Mouse (Mus musculus): ENCODE results near the gene Nfia.

Nfia gene

DNA sequence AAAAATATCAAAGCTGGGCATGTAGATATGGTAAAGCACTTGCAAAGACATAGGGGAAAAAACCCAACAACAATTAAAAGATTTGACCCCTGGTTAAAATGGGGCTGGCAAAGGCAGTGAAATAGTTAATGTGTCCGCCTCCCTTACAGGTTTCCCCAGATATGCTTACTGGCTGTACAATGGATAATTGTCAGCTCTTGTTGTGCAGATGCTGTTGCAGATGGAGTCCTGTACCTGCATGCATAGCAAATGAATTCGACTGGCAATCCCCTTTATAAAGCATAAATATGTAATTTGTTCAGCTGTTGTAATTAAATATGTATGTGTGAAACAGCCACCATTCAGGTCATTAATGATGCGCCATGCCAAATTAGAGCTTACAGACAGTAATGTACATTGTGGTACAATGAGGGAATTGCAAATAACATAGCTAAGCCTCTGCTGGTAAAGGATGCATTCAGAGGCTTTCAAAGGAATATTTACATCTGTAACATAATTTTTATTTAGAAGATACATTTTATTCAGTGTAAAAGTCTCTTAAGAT, 92.9 kb downstream of the Nfia start:
- no peak for DNase-seq (ENCODE audit: extremely low read depth, low read depth)

DNA sequence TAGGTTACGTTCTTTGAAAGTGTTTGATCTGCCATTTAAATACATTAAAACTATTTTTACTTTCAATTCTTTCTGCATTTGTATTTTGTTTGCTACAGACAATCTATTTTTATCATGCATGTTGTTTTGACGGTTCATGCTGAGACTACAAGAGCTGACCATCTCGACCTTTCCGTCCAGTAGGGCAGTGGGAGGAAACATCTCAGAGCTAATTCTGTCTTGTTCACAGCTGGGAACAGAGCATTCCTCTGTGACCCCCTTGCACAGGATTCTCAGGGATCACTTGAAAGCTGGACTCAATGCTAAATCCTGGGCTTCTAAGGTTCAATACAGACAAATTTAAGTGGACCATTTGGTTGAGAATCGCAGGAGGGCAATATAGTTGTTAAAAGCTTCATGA, 93.9 kb downstream of the Nfia start:
- no peak for DNase-seq (ENCODE audit: extremely low read depth, low read depth)

DNA sequence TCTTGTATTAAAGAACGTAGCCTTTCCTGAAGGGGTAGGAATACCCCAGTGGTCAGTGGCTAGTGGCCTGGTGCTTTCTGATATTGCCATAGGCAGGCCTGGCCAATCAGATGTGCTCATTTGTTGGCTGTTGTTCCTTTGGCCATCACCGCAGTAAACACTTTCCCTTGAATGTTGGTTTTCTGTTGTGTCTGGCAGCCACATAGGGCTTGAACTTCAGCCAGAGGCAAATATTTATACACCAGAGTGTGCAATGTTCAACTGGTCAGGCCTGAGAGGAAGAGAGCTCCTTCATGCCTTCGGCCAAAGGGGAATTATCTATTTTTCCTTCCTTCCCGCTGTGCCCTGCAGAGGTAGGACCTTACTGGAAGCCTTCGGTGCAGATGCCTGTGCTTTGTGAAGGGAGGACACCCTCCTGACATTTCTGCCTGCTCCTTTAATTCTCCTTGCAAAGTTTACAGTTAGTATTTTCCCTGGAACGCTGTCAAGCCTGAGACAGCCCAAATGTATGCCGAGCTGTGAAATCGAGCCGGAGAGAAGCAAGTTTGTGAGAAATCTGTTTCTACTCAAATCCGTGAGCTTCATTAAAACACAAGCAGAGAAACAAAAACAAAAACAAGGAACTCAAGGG, 95.9 kb downstream of the Nfia start:
- DNase-seq (ENCODE audit: extremely low read depth, low read depth): no peak

GRCm38 (mm10) chr4:97868938-97869440, 96.5 kb downstream of the Nfia start:
- DNase-seq (ENCODE audit: extremely low read depth, low read depth): no peak

DNA sequence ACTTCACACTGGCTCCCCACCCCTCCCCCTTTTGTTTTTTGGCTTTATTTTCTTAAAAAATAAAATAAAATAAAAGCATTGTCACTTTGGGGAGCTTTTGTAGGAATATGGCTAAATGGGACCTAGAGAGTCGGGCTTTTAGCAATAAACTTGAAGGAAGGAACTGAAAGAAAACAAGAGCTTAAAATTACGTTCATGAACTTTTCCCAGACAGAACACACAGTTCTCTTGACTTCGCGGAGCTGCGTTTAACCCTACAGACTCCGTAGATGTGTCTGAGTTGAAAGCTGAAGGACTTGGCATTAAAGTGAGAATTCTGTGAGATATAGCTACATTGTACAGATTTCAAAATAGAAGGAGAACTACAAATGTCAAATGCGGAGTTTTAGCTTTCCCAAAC, 96.9 kb downstream of the Nfia start:
- no peak for DNase-seq (ENCODE audit: extremely low read depth, low read depth)

GRCm38 (mm10) chr4:97871770-97872439, 99.4 kb downstream of the Nfia start:
- DNase-seq (ENCODE audit: extremely low read depth, low read depth): no peak

DNA sequence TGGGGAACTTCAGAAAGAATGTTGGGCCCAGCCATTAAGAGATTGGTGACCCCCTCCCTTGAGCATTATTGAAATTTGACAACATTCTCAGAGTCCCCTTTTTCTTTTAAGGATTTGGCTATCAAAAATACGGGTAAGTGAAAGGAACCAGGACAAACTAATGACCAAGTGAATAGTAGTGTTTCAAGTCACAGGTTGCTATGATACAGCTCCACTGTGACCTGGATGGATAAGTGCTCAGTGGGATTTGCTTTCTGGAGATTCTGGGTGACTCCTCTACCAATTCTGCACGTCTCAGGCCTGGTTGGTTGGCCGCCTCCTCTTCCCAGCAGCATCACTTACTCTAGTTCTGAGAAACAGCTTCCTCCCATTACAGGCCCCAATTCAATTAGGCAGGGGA, 102.4 kb downstream of the Nfia start:
- DNase-seq (ENCODE audit: extremely low read depth, low read depth): no peak

GRCm38 (mm10) chr4:97875901-97876300, 103.4 kb downstream of the Nfia start:
- DNase-seq (ENCODE audit: extremely low read depth, low read depth): no peak

DNA sequence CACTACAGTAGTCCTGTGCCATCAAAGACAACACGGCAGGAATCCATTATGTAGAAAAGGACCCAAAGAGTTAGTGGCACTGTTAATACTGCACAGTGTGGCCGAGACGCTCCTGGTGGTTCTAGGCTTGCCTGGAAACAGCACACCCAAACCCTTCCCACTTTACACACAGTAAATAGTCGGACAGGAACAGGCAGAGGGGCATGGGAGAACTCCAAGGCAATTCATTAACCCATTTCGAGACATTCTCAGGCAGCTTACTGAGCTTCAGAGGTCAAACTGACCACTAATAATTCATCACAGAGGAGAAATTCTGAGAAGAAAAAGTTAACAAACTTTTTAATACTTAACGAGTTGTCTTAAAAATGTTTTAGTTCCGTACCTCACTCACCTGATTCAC, 107.2 kb downstream of the Nfia start:
- no peak for DNase-seq (ENCODE audit: extremely low read depth, low read depth)

DNA sequence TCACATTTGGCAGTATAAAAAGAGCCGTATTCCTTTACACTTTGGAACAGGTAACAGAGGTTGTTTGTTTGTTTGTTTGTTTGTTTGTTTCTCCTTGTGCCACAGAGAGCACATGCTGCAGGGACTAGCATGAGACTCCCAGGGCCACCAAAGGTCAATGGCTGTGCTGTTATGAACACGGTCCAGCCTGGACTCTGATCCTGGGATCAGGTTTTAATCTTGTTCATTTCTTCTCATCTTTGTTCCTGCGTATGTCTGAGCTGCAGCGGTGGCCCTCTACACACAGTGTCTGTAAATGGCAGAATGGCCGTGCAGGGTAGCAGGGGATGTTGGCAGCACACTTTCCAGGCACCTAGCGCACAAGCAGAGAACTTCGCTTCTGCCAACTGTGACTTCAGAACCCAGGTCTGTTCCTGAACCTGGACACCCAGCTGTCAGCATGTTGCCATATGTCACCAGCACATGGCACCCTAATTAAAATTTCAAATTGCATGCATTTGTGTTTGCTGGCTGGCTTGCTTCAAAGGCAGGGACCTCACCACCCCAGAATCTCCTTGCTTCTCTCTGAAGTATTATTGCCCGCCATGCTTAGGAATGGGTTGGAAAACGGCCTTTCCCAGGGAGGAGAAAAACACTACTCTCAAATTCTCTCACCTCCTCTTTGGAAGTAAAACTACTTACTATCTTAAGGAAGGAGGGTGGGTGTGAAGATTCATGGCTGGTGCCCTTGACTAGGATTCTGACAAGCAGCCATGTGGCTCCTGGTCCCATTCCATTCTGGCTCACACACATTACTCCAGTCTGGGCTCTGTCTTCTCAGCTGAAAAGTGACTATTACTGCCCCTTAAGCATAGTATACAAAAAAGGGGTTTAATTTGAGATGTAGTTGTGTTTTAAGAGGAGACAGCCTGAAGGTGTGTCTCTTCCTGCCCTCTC, 107.9 kb downstream of the Nfia start:
- no peak for DNase-seq (ENCODE audit: extremely low read depth, low read depth)

GRCm38 (mm10) chr4:97885574-97885973, 113.0 kb downstream of the Nfia start:
- no peak for DNase-seq (ENCODE audit: extremely low read depth, low read depth)

DNA sequence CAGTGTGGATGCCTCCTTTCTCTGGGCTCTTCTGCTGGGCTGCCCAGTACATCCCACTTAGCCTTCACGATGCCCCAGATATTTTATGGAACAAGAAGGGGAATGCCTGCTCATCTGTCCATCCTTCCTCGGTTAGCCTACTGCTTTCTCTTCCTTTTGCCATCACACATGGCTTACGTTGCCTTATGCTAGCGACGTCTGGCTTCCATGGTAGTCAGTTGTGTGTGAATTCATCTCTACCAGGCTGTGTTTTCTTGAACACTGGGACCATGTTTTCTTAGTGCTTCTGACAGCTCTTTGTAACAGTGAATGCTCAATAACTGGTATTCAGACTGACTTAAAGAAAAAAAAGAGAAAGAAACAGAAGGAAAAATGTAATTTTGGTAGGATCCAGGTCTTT, 113.7 kb downstream of the Nfia start:
- no peak for DNase-seq (ENCODE audit: extremely low read depth, low read depth)

DNA sequence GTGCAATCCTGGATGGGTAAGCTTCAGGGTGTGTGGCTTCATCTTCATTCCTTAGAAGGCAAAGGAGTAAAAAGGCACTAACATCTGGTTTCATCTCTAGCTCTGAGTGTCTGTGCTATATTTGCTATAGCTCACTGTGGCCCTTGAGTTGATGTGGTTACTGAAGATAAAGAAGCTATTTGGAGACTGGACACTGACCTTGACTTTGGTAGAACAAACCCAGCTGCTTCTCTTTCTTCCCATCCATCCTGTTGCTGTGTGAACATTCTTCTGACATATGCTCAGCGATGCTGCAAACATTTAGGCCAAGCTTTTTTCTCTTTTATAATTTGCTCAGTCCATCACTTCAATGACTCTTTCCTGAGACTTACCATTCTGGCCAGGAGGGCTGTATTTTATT, 114.7 kb downstream of the Nfia start:
- DNase-seq (ENCODE audit: extremely low read depth, low read depth): no peak

DNA sequence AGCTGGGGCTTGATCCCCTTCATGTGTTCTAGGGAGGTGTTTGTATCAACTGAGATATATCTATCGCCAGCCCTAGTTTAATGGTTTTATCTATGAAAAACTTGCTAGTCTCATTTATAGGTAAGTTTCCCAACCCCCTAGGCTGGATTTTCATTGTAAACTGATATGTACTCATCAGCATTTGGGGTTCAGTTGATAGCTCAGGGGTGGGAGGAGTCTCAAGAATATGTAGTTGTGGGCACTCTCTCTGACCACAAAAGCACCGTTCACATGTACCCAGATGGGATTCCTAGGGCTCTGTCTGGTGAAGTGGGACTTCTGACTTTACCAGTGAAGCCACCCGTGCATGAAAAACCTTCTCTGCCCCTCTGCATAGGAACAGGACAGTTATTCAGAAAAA, 118.5 kb downstream of the Nfia start:
- no peak for DNase-seq (ENCODE audit: extremely low read depth, low read depth)

DNA sequence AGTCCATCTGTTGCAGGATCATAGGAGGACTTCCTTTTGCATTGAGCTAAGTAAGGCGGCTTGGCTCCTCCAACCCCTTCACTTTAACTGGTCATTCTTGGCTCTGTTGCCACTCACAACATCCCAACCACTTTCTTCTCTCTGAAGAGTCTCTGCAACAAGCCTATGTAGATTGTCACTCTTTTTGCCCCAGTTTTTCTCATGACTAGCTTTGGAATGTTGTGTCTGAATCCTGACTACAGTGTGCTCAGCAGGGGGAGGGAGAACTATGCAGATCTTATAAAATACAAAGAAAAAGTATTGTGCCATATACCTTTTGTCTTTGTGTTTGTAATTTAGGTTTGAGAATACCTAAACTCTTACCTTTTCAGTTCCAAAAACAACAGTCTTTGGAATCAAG, 119.1 kb downstream of the Nfia start:
- no peak for DNase-seq (ENCODE audit: extremely low read depth, low read depth)

DNA sequence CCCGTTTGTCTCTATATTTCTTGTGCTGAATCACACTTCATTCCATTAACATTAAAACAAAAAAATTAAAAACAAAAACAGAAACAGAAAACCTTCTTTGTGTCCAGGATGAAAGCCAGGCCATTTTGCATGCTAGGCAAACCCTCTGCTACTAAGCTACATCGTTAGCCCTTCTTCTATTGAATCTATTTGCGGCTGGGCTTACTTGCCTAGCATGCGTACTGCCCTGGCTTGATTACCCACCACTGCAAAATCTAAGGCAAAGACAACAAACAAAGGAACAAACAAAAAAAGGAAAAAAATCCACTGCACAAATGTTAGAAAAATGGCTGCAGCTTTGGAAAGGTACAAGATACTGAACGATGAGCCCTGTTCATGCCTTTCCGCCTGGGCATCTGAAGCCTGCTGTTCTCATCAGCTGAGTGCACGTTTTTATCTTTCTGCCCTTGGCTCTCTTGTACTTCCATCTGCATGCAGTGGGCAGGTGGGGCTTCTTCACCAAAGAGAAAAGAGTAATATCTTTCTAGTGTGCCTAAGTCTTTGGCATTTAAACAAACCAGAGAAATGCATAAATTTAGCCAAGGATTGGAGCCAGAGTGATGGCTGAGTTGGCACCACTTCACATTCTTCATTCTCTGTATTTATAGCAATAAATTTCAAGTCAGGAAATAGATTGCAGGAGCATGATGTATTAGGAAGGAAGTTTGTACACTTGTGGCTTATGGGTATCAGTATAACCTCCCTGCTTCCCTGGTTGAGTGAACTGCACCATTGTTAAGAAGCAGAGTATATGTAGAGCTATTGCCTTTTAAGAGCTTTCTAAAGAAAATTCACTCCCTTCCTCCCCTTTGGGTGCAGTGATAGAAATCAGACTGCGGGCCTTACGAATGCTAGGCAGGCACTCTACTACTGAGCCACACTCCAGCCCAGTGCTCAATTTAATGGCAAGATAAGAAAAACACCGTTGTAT, 121.7 kb downstream of the Nfia start:
- peak; percentile 34 for DNase-seq (ENCODE audit: extremely low read depth, low read depth)

- DNase-seq (ENCODE audit: extremely low read depth, low read depth): no peak
These were observed 123.4 kb downstream of the Nfia start for GRCm38 (mm10) chr4:97895940-97896339.

DNA sequence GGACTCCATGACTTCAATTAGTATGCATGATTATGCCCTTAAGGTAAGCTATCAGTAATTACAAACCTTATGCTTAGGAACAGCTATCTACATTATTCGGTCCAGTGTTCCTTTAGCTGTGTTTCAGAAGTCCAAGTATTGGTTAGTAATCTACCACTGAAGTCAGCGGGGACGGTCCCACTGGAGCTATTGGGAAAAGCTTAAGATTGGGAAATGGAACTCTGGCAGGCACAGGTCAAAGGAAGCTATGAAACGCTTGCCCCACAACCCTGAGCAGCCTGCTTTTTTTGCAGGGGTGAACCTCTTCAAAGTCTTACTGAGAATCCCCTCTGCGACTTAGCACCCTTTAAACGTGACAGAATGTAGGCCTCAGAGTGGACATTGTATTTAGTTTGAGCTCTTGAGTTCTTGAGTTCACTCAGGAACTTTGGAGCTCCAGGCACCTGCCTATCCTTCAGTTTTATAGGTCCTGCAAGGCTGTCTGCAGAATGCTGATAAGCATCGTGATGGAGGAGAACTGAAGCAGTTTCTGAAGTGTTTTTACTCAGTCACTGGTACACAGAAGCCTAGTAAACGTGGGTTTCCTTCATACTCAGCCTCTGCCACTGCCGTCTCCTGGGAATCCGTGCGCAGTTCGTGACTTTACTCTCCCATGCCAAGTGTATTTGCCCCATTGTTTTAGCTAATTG, 127.9 kb downstream of the Nfia start:
- no peak for DNase-seq (ENCODE audit: extremely low read depth, low read depth)

DNA sequence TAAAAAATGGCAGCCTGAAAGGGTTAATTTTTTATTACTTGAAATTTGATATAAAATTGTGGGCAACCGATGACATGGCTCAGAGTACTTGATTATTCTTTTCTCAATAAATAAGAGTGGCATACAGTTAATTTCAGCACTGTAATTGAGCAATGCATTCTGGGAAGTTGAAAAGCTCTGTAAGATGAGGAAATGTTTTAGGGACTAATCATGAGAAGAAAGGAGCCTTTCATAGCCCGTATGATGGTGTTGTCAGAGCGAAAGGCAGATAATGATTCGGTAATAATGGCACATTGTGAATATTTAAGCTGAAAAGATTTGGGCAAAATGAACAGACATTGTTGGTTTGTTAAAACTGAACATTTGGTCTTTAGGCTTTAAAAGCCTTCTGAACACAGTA, 133.3 kb downstream of the Nfia start:
- no peak for DNase-seq (ENCODE audit: extremely low read depth, low read depth)

DNA sequence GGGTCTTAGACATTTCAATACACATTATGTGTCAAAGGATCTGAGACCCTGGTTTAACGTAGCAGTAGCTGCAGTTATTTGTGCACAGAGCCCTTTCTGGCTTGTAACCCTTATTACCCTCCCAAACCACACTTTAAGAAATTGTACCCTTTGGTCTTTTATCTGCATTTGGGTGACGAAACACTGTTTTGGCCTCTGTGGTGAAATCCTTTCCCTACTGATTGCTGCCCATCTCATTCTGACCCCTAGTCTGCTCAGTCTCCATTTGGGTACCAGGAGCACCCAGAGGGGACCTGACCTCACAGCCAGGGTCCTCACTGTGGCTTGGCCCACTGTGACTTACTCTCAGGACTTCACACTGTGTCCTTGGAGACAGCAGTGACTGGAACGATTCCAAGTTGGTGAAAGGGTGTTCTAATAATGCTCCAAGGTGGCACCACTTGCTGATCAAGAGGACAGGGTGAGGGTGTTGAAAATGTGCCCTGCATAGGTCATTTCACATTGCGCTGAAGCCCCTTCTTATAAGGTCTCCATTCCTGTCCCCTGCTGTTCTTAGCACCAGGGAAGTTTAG, 136.1 kb downstream of the Nfia start:
- no peak for DNase-seq (ENCODE audit: extremely low read depth, low read depth)
